Mouse (Mus musculus) CD4-positive, CD25-positive, alpha-beta regulatory T cell, adult 4 months (primary cell): Measurements from ENCODE around the gene Ndufa5. TPM values are rescaled to one million over a fixed set of nuclear protein-coding genes. Genes with fewer than 3 reads are reported as not detected.

Experiments used
- ATAC-seq: one replicate; pipeline ENCODE4 v1.8.0; 2017
- polyA plus RNA-seq, 2 experiments: library from polyadenylated mRNA; unstranded; fragments of 100-300 nt; shearing (Covaris generic); gene quantifications; one replicate each; pipeline ENCODE4 v1.2.1; 2017

Gene Ndufa5
- polyA plus RNA-seq, 2 experiments from 2014 or later = 157 to 216 TPM

DNA sequence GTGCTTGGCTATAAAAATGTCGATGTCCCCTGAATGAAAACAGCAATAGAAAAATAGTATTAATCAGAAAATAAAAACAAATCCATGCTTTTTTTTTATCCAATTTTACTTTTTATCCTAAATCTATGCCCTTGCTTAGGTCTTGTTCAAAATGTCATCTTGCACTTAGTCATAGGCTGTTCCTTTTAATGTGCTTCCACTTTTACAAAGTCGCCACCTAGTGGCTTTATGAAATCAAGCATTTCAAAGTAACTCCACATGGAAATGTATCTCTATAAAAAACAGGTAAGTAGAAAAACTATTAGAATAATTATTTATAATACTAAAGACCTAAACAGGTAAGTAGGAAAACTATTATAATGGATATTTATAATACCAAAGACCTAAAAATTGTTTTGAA is 11.6 kb downstream of the Ndufa5 start:
- ATAC-seq = peak; percentile 79

DNA sequence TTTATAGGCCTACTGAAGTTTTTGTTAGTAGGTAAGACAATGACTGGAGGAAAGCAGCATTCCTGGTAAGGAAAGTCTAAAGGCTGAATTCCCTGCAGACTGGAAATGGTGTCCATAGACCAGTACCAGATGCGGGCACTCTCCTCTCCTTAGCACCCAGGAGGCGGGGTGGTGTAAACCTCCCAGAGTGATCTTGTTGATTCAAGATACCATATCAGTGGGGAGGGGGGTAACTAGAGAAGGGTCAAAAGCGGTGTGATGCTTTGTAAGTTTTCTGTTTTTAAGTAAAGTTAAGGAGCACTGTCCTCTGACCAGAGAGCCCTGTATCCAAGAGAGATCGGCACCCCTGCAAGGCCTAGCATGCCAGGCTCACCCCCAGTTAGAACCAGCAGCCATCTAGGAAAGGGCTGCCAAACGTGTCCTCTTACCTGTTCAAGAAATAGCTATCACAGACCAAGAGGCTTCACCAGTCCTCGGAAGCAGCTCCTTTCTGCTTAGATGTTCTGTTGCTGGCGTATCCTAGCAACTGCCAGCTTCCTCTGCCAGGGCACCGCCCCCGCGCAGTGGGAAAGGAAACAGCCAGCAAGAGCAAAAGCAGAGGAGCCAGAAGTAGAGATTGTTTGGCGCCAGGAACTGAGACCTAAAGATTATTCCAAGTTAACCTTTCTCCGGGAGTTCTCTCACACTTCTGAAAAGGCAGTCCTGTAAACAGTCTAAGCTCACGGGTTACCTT is 13.1 kb downstream of the Ndufa5 start, which contains the start of gene Iqub:
Gene Iqub (minus strand): TSS at position 516 of the 733 bp plus-strand sequence.
- peak; percentile 83 for ATAC-seq

DNA sequence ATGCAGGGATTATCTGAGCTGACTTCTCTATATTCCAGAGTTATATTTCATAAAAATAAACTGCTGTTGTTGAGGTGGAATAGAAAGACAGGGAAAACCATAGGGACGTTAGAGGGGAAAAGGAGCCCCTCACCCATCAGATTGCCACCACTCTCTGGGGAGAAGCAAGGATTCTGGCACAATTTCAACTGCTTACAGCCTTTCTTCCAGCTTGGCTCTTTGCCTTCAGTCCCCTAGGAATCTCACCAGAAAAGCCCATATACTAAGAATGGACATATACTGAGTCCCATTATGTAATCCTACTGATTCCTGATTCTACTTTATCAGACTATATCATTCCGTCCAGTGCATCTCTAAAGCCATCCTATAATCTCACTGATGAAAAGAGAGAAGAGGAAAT is 23.7 kb downstream of the Ndufa5 start:
- ATAC-seq = no peak

DNA sequence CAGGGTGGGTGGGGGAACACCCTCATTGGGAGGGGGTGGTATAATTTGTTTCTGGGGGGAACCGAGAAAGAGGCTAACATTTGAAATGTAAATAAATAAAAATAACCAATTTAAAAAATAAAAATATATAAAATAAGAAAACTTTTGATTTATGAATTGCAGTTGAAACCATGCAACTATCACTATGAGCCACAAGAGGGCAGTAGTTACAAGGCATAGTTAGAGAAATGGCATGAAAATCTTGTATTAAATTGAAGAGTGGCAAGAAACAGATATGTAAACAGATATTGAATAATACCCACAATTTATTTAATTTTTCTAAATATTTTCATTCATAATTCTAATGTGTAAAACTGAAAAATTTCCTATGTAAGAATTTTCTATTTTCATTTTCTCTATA is 37.5 kb downstream of the Ndufa5 start:
- ATAC-seq = peak; percentile 45

DNA sequence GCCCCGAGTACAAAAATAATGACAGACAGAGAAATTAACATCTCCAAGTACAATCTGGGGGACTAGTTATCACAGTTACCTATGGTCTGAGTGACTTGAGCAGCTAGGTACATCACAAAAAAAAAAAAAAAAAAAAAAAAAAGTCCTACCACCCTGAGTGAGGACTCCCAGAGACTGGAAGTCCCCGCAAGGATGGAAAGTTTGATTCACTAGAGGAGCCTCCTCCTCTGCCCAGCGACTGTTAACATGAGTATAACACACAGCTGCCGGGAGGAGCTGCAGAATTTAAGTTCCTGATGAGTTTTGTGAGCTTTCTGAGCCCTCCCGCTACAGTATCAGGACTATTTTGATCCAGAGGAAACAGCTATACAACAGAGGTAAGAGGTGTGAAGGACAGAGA is 41.3 kb downstream of the Ndufa5 start:
- no peak for ATAC-seq

DNA sequence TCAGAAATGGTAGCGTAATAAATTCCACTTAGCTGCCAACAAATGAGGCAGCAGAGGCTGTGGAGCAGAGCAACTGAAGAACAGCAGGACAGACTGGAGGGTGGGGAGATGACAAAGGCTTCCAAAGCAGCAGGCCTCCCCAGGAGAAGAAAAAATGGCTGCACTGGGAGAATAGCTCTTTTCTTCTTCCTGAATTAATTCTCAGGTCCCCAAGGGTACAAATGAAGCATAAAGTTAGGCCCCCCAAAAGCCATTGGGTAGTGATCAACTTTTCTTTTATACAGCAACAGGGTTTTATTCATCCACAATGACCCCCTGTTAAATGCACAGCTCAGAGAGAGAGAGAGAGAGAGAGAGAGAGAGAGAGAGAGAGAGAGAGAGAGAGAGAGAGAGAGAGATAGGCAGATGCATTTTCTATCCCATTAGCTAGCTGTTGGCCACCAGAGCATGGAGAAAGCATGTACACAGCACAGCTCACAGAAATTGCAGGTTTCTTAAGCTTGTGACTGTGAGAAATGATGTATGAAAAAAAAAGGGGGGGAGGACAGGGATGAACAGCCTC is 57.2 kb downstream of the Ndufa5 start:
- no peak for ATAC-seq

DNA sequence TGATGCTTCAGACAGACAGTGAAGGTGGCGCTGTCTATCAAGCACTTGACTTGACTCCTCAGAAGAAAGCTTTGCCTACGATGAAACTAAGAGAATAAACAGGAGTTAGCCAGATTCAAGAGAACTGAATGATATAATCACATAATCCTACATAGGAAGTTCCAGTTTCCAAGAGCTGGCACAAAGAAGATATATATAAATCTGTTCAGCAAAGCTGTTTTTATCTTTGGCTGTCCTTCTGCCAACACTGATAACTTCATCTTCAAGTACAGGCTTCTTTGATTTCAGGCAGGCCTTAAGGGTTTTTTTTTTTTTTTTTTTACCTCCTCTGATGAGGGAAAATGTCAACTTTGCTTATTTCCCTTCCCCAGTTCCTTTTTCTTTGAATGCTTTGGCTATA is 57.7 kb downstream of the Ndufa5 start:
- ATAC-seq = no peak

Other genes starting within 250 kb of the Ndufa5 start
- gene Iqub, start 12.9 kb downstream of the Ndufa5 start, polyA plus RNA-seq = not detected
- gene Asb15, start 131 bp upstream of the Ndufa5 start, polyA plus RNA-seq = not detected
- gene Lmod2, start 69.7 kb upstream of the Ndufa5 start, polyA plus RNA-seq = not detected
- 10 to 100 TPM; 11.3 to 15.0 TPM for gene Wasl, start 137.0 kb upstream of the Ndufa5 start, polyA plus RNA-seq
- gene Hyal6, start 205.2 kb upstream of the Ndufa5 start, polyA plus RNA-seq = not detected
- gene Hyal4, start 220.3 kb upstream of the Ndufa5 start, polyA plus RNA-seq = under 1 TPM in 1 of 2 experiments, not detected in 1; 0.09 TPM